Mouse (Mus musculus): ENCODE data around the gene Prdm16. TPM values are rescaled to one million over a fixed set of nuclear protein-coding genes. Genes with fewer than 3 reads are reported as not detected.

Prdm16 gene
- polyA plus RNA-seq, 1 experiment from 2014 or later = 11.8 TPM

DNA sequence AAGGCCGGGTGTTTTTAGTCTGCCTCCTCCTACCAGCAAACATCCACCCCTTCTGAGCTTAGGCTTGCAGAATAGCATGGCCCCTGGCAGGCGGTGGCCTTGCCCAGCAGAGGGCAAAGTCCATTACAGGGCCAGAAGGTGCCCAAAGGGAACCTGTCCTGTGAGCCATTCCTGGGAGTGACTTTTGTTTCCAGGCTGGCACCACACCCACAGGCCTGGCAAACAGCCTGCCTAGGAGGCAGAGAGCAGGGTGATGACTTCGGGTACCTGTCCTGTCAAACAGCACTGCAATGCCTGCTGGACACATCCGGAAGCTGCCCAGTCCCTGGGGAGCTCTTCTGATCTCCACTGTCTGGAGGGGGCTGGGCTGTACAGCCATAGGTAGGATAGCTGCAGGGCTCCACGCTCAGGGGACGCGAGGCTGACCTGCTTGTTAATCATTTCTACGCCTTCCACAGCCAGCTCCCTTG is 342.4 kb downstream of the Prdm16 start:
- no peaks in the 10 kb centered on the region for H3K36me3 ChIP-seq (ENCODE audit: control insufficient read depth, insufficient read depth, low read length)
- ATAC-seq = no peak
- H3K4me2 ChIP-seq (ENCODE audit: low read length) = no peak overlapping the region
- 45% methylated on average over 8 of the region's 8 CpGs for WGBS
- H3K27ac ChIP-seq (ENCODE audit: low read length) = no peak overlapping the region
- no peak overlapping the region for H3K4me3 ChIP-seq (ENCODE audit: low read depth, low read length)
- no peaks in the 10 kb centered on the region for H3K9me3 ChIP-seq (replicated peaks; ENCODE audit: control insufficient read depth, low read length, poor library complexity, severe bottlenecking)
- H3K4me1 ChIP-seq (ENCODE audit: control insufficient read depth, insufficient read depth, low read length) = no peaks in the 10 kb centered on the region
- peaks cover 8% of the 10 kb centered on the region for H3K27me3 ChIP-seq (ENCODE audit: control insufficient read depth, insufficient read depth, low read depth, low read length)
- H3K9ac ChIP-seq (ENCODE audit: low read depth, low read length) = 0 out of 2 replicates have a peak overlapping the region, but pooled peaks have one; percentile 25

DNA sequence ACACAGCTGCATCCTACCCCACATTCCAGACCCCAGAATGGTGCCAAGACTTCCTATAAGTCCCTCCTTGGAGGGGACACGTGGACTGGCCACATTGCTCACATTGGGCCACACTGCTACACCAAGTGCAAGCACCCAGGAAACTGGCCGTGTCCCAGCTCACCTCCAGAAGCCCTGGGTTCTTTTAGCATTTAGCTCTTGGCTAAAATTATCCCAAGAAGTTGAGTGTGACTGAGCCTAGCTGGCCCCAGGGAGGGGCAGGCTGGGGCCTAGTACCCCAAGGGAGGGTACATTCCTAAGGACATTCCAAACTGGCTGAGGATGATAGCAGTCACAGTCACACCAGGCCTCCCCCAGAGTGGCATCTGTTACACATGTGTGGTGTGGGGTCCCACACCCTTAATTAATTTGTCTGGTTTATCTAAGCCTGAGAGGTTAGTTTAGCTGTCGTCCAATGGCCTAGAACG is 342.9 kb downstream of the Prdm16 start:
- H3K27ac ChIP-seq (ENCODE audit: low read length) = no peak overlapping the region
- no peak for ATAC-seq
- WGBS = 66% methylated on average over 4 of the region's 4 CpGs
- H3K4me1 ChIP-seq (ENCODE audit: control insufficient read depth, insufficient read depth, low read length) = no peaks in the 10 kb centered on the region
- peaks cover 4% of the 10 kb centered on the region for H3K27me3 ChIP-seq (ENCODE audit: control insufficient read depth, insufficient read depth, low read depth, low read length)
- H3K9ac ChIP-seq (ENCODE audit: low read depth, low read length) = no peak overlapping the region
- H3K4me3 ChIP-seq (ENCODE audit: low read depth, low read length) = no peak overlapping the region
- H3K4me2 ChIP-seq (ENCODE audit: low read length) = no peak overlapping the region
- no peaks in the 10 kb centered on the region for H3K36me3 ChIP-seq (ENCODE audit: control insufficient read depth, insufficient read depth, low read length)
- H3K9me3 ChIP-seq (replicated peaks; ENCODE audit: control insufficient read depth, low read length, poor library complexity, severe bottlenecking) = no peaks in the 10 kb centered on the region

DNA sequence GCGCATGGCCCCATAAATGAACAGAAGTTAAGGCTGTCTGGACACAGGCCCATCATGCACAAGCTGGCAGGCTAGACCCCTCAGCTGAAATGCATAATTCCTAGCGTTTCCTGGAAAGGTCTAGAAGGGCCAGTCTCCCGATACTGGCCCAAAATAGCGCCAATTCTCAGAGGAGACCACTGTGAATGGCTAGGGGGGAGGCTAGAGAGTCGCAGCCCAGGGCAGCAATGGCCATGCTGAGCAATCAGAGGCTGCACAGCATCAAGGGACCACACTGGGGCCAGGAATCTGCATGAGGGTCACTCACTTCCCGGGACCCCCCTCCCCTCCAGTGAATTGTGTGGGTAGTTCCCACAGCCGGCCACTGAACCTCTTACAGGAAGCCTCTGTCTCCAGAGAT is 353.0 kb downstream of the Prdm16 start:
- no peak for ATAC-seq
- no peak overlapping the region for H3K4me3 ChIP-seq (ENCODE audit: low read depth, low read length)
- H3K4me2 ChIP-seq (ENCODE audit: low read length) = no peak overlapping the region
- H3K4me1 ChIP-seq (ENCODE audit: control insufficient read depth, insufficient read depth, low read length) = no peaks in the 10 kb centered on the region
- H3K9me3 ChIP-seq (replicated peaks; ENCODE audit: control insufficient read depth, low read length, poor library complexity, severe bottlenecking) = no peaks in the 10 kb centered on the region
- H3K36me3 ChIP-seq (ENCODE audit: control insufficient read depth, insufficient read depth, low read length) = no peaks in the 10 kb centered on the region
- 79% methylated on average over 7 of the region's 7 CpGs for WGBS
- H3K27ac ChIP-seq (ENCODE audit: low read length) = no peak overlapping the region
- no peaks in the 10 kb centered on the region for H3K27me3 ChIP-seq (ENCODE audit: control insufficient read depth, insufficient read depth, low read depth, low read length)
- H3K9ac ChIP-seq (ENCODE audit: low read depth, low read length) = no peak overlapping the region

DNA sequence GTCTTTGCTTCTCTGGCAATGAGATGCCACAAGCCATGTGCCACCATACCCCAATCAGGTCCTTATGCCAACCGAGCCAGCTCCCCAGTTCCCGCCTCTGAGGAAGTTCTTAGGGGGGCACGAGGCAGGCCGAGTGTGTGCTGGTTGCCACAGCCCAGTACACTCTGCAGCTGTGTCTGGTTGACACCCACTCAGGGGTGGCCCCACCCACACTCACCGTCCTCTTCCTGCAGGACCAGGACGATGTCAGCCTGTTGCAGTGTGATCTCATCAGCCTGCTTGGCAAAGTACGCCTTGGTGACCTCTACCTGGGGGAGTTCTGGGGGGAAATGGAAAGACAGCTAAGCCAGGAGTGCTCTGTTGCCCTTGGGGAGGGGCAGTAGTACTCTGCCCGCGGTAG is 357.2 kb downstream of the Prdm16 start:
- Histone ChIP-seq H3K36me3 (ENCODE audit: control insufficient read depth, insufficient read depth, low read length) (no peaks in the 10 kb centered on the region), H3K9me3 (replicated peaks; ENCODE audit: control insufficient read depth, low read length, poor library complexity, severe bottlenecking) (no peaks in the 10 kb centered on the region), H3K4me2 (ENCODE audit: low read length) (no peak overlapping the region), H3K9ac (ENCODE audit: low read depth, low read length) (no peak overlapping the region), H3K4me3 (ENCODE audit: low read depth, low read length) (no peak overlapping the region), H3K27ac (ENCODE audit: low read length) (no peak overlapping the region), H3K27me3 (ENCODE audit: control insufficient read depth, insufficient read depth, low read depth, low read length) (no peaks in the 10 kb centered on the region), H3K4me1 (ENCODE audit: control insufficient read depth, insufficient read depth, low read length) (no peaks in the 10 kb centered on the region)
- WGBS = 86% methylated on average over 9 of the region's 9 CpGs
- no peak for ATAC-seq

DNA sequence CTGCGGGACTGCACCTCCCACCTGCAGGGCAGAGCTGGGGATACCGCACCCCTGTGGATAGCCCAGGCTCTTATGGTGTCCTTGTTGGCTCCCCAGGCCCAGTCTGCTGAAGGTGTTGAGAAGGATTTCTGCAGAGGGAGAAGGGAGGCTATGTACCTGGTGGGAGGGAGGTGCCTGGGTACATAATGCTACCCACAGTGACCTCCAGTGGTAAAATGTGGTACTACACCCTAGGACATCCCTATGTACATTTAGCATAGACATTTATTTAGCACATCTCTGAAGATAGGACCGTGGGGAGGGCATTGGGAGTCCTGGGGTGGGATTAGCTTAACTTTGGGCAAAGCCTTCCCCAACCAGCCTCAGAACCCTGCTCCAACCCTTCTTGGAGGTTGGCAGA is 363.7 kb downstream of the Prdm16 start:
- ATAC-seq = no peak
- H3K4me2 ChIP-seq (ENCODE audit: low read length) = no peak overlapping the region
- H3K9ac ChIP-seq (ENCODE audit: low read depth, low read length) = no peak overlapping the region
- H3K9me3 ChIP-seq (replicated peaks; ENCODE audit: control insufficient read depth, low read length, poor library complexity, severe bottlenecking) = no peaks in the 10 kb centered on the region
- H3K27ac ChIP-seq (ENCODE audit: low read length) = no peak overlapping the region
- WGBS = 54% methylated on average over 3 of the region's 3 CpGs
- no peaks in the 10 kb centered on the region for H3K27me3 ChIP-seq (ENCODE audit: control insufficient read depth, insufficient read depth, low read depth, low read length)
- no peaks in the 10 kb centered on the region for H3K36me3 ChIP-seq (ENCODE audit: control insufficient read depth, insufficient read depth, low read length)
- H3K4me1 ChIP-seq (ENCODE audit: control insufficient read depth, insufficient read depth, low read length) = no peaks in the 10 kb centered on the region
- H3K4me3 ChIP-seq (ENCODE audit: low read depth, low read length) = no peak overlapping the region

DNA sequence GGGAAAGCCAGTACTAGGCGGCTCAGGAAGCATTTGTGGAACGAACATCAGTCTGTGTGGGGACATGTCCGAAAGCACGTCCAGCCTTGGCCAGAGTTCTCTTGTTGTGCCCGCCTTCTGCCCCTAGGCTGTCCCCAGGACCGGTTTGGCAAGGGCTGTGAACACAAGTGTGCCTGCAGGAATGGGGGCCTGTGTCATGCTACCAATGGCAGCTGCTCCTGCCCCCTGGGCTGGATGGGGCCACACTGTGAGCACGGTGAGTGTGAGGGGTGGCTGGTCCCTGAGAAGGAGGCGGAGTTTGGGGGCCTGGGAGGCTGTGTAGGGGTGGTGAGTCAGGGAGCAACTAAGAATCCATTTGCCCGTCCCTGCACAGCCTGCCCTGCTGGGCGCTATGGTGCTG is 367.2 kb downstream of the Prdm16 start:
- ATAC-seq = no peak
- H3K9ac ChIP-seq (ENCODE audit: low read depth, low read length) = no peak overlapping the region
- H3K9me3 ChIP-seq (replicated peaks; ENCODE audit: control insufficient read depth, low read length, poor library complexity, severe bottlenecking) = no peaks in the 10 kb centered on the region
- H3K4me1 ChIP-seq (ENCODE audit: control insufficient read depth, insufficient read depth, low read length) = no peaks in the 10 kb centered on the region
- WGBS = 54% methylated on average over 10 of the region's 10 CpGs
- no peak overlapping the region for H3K27ac ChIP-seq (ENCODE audit: low read length)
- H3K4me3 ChIP-seq (ENCODE audit: low read depth, low read length) = no peak overlapping the region
- no peak overlapping the region for H3K4me2 ChIP-seq (ENCODE audit: low read length)
- H3K36me3 ChIP-seq (ENCODE audit: control insufficient read depth, insufficient read depth, low read length) = no peaks in the 10 kb centered on the region
- no peaks in the 10 kb centered on the region for H3K27me3 ChIP-seq (ENCODE audit: control insufficient read depth, insufficient read depth, low read depth, low read length)

DNA sequence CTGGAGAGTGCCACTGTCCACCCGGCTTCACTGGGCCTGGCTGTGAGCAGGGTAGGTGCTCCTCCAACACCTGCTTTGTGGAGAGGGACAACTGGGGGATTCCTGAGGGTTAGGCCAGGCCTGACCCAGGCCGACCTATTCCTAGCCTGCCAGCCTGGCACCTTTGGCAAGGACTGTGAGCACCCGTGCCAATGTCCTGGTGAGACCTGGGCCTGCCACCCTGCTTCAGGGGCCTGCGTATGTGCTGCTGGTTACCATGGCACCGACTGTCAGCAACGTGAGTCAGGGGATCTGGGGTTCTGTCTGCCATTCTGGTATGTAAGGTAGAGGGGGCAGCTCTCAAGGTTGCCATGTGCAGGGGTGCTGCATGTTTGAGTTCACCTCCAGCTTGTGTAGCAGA is 369.2 kb downstream of the Prdm16 start:
- Histone ChIP-seq H3K9ac (ENCODE audit: low read depth, low read length) (no peak overlapping the region), H3K4me2 (ENCODE audit: low read length) (no peak overlapping the region), H3K27ac (ENCODE audit: low read length) (no peak overlapping the region), H3K4me3 (ENCODE audit: low read depth, low read length) (no peak overlapping the region), H3K4me1 (ENCODE audit: control insufficient read depth, insufficient read depth, low read length) (no peaks in the 10 kb centered on the region), H3K27me3 (ENCODE audit: control insufficient read depth, insufficient read depth, low read depth, low read length) (no peaks in the 10 kb centered on the region), H3K9me3 (replicated peaks; ENCODE audit: control insufficient read depth, low read length, poor library complexity, severe bottlenecking) (0 out of 2 replicates have a peak, but pooled peaks cover 3% of the 10 kb centered on the region), H3K36me3 (ENCODE audit: control insufficient read depth, insufficient read depth, low read length) (peaks cover 4% of the 10 kb centered on the region)
- WGBS = 89% methylated on average over 6 of the region's 6 CpGs
- no peak for ATAC-seq

Other genes with a start within 250 kb of the Prdm16 start
- gene Actrt2, start 31.0 kb upstream of the Prdm16 start, polyA plus RNA-seq (2015; fragmentation: Nextera tagmentation; extraction: Ambion mirVana) = not detected in 2 replicates
- 1.5 and 2.9 TPM in 2 replicates for gene Ttc34, start 200.6 kb upstream of the Prdm16 start, polyA plus RNA-seq (2015; fragmentation: Nextera tagmentation; extraction: Ambion mirVana)
- gene Mmel1, start 232.7 kb upstream of the Prdm16 start, polyA plus RNA-seq (2015; fragmentation: Nextera tagmentation; extraction: Ambion mirVana) = 0.31 and 0.98 TPM in 2 replicates

Measured in midbrain, embryonic 16.5 days (tissue).